Mouse (Mus musculus) spleen, embryonic (tissue): Measurements from ENCODE around the gene Meis3.

Source experiments
- CTCF ChIA-PET: fragments of 350-600 bp; sonication (Branson Sonifier 250); formaldehyde crosslinking; loops from one replicate; lab custom pipeline; 2022; lab: Charles Lee

Gene Meis3

DNA sequence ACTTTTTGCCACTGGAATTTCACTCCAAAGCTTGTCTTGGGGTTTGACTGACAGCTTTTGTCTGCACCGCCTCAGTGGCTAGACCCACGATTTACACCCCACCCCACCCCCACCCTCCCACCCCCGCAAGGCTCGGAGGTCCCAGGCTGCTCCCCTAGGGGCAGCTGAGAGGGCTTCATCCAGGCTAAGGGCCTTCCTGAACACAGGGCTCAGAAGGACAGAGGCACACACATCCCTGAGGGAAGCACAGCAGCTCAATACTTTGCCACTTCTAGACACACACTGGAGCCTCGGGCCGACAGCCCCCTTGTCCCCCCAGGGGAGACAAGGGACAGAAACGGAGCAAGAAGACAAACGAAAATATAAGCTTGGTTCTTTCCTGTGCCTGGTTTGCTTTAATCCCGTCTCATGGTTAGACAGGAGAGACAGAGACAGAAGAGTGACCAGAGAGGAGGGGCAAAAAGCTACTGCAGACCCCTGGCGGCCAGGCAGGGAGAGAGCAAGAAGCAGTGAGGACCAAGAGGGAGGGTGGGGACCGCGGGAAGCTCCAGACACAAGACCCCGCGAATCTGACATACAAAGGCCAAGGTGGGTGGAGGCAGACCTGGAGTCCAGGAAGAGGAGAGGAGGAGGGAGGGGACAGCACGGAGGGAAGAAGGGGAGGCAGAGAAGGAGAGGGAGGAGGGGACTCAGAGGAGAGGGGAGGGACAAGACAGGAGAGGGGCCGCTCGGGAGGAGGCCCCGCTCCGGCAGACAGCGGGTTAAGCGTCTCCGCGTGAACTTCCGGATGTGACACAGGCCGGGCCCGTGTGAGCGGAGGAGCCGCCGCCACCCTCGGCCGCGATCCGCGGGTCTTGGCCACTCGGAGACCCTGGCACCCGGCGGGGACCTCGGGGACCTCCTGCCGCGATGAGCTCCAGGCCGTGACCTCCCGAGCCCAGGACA lies at the start of gene Meis3:
Gene Meis3, plus strand, starts transcription at position 494 of the 945 bp plus-strand sequence.
- CTCF ChIA-PET: interaction anchor here (0.5 to 0.6 kb wide), 2 partner anchors 111 to 231 kb away, joined by 3 read pairs; no protein-coding TSS in a partner anchor

DNA sequence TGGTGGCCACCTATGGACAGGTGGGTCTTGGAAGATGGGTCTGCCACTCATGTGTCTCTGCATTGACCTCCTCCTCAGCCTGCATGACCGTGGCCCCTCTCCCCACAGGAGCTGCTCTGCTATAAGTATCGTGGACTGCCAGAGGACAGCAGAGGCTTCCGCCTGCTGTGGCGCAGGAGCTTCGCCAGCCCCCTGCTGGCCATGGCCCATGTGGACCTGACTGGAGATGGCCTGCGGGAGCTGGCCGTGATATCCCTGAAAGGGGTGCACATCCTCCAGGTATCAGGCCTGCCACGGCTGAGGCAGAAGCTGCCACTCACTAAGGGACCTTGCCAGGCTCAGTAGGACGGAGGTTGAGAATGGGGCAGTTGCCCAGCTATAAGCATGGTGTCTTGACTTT lies 49.1 kb upstream of the Meis3 start:
- CTCF ChIA-PET: no interaction called here

DNA sequence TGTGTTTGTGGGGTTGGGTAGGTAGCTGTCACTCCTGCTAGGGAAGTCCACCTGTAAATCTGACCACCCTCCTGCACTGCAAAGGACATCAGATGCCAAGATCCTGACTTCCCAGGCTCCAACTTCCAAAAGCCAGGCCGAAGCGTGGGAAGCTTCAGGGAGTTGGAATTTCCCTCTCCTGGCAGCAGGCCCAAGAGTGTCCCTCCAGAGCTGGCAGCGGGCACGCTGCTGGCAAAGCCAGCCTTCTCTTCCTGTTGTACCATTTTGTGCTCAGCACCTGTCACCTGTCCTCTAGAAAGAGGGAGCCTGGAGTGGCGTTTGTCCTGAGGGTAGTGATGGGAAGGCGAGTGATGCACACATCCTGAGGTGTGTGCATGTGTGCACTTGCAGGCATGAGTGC lies 46.5 kb upstream of the Meis3 start:
- CTCF ChIA-PET: no interaction called here

DNA sequence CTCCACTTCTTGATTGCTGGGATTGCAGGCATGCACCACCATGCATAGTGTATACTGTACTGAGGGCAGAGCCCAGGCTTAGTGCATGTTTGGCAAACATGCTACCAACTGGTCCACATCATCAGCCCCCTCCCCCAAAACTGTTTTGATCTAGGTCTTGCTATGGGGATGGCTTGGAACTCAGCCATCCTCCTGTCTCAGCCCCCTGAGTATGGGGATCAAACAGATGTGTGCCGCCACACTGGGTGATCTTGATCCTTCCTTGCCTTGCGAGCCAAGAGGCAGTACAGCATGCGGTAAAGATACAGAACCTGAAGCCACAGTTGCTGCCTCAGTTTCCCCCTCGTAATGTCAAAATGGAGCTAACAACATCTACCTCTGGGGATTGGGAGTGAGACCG lies 46.0 kb upstream of the Meis3 start:
- CTCF ChIA-PET: no interaction called here

DNA sequence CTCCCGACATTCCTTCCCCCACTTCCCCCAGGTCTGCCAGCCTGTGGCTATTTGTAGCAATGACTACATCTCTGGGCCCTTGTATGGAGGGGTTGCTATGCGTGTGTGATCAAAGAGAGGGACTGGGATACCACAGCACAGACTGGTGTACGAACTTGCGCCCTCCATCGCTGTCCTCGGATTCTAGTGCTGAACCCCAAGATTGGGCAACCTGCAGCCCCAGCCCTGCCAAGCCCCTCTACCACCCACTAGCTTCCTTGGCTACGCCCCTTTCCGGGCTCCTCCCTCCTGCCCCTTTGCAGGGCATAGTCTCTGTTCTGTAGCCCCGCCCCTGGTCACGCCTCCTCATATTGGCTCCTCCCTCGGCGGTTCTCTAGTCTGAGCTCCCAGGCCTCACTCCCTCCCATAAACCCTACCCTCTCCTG lies 45.5 kb upstream of the Meis3 start, which contains the start of gene Slc8a2:
Gene Slc8a2, plus strand, starts transcription at position 406 of the 425 bp plus-strand sequence.
- CTCF ChIA-PET: interaction anchor here (0.6 kb wide), 1 partner anchor 243 kb away, joined by 34 read pairs; no protein-coding TSS in a partner anchor

DNA sequence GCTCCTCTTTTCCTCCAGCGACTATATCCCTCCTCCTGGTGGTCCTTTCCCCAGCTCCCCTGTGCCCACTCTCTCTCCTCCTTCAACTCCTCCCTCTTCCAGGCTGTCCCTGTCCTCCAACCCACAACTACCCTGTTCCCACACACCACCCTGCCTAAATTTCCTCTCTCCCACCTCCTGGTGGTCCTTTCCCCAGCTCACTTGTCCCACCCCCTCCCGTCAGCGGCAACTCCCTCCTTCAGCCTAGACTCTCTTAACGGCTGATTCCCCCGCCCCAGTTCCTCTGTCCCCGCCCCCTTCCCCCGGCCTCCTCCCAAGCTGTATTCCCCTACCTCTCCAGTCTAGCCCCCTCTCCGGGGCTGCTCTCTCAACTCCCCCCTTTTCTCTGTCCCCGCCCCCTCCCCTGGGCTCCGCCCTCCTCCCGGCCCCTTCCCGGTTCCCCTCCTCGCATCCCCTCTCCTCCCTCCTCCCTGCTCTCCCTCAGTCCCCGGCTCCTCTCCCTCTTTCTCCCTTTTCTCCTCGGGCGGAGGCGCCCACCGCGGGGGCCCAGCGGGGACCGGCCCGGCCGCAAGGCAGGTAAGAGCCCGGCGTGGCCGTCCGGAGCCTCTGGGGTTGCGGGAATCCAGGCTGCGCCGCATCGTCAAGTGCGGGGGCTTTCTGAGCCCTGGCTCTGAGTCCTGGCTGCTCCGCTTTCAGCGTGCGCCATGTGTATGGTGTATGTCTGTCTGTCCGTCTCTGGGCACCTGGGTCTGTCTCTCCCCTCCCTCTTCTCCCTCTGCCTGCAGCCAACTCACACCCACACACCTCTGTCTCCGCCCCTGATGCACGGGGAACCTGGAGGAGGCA lies 44.8 kb upstream of the Meis3 start:
- CTCF ChIA-PET: interaction anchor here (0.6 to 0.7 kb wide), 3 partner anchors 31 to 242 kb away, joined by 3 to 34 read pairs (median 6); no protein-coding TSS in a partner anchor

DNA sequence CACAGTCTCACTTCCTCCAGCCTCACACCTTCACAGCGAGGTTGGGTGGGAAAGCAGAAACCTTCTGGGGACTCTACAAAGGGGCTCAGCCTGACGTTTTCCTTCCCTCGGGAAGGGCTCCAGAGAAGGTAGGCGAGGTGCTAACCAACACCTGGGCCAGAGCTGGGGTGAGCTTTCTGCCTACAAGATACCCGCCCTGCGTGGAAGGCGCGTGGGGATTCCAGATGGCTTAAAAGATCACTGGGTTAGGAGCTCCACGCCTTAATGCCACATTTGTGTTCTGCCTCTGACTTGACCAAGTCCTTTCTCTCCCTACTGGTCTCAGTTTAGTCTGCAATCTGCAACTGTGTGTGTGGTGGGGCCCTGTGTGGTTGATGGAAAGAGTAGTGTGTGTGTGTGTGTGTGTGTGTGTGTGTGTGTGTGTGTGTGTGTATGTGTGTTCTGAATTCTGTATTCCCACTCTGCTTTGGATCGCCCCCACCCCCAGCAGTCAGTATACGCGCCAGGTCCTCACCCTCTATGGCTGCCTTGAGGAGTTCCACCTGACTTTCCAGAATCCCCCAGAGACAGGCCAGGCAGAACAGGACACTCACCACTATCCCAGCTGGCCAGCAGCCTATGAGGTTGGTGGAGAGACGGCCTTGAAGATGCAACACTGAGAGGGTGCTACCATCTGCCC lies 43.8 kb upstream of the Meis3 start:
- CTCF ChIA-PET: no interaction called here

DNA sequence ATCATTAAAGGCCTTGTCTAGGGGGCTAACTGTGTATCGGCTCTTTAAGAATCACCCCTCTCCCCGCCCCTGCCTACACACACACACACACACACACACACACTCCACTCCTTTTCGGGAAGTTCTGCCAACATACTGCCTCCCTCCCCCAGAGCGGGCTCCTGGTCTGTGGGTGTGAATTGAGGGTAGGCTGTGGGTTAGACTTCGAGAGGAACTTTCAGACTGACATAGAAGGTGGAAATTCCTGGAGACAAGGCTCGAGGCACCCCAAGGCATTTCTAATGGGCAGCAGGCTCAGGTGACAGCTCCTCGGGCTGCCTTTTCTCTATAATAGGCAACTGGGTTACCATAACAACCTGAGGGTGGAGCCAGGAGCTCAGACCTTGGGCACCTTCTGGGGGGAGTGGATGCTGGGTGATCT lies 42.7 kb upstream of the Meis3 start:
- CTCF ChIA-PET: no interaction called here

DNA sequence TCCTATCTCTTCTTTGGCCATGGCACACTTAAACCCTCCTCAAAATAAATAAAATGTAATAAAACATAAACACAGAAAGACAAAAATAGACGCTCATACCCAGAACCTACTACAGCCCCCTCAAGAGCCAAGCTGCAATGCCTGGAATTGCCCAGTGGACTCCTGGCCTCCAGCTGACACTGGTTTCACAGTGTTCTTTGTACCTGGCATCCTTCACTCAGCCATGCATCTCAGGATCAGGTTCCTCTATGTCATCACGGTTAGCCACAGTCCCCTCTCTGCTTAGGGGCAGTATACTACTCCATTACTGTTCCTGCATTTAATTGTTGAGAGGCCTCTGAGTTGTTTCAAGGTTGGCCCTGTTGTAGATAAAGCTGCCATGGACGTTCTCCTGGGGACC lies 42.0 kb upstream of the Meis3 start:
- CTCF ChIA-PET: no interaction called here

DNA sequence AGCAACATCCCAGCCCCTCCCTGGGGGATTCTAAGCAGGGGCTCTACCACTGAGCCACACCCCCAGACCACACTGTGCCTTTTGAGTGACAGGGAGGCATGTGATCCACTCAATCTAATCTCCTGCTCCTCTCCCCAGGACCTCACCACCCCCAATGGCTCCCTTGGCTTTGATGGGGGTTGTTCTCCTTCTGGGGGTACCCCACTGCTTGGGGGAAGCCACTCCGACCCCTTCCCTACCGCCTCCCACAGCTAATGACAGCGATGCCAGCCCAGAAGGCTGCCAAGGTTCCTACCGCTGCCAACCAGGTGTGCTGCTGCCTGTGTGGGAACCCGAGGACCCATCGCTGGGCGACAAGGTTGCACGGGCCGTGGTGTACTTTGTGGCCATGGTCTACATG lies 41.2 kb upstream of the Meis3 start:
- CTCF ChIA-PET: no interaction called here

DNA sequence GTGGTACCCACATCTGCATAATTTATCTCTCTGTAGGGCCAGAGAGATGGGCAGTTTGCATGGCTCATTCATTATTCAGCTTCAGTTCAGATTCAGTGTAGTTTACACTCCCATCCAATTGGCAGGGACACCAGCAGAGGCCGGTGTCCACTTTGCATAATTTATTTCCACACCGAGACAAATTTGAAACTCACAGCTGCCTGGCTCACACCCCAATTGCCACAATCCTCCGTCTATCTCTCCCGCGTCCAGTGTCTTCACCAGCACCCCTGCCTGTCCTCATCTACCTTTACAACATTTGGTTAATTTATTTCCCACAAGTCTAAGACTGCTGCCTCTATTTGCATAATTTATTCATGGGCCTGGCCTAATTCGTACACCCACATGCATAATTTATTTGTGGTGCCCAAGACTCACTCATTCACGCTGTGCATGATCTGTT lies 39.9 kb upstream of the Meis3 start:
- CTCF ChIA-PET: no interaction called here

DNA sequence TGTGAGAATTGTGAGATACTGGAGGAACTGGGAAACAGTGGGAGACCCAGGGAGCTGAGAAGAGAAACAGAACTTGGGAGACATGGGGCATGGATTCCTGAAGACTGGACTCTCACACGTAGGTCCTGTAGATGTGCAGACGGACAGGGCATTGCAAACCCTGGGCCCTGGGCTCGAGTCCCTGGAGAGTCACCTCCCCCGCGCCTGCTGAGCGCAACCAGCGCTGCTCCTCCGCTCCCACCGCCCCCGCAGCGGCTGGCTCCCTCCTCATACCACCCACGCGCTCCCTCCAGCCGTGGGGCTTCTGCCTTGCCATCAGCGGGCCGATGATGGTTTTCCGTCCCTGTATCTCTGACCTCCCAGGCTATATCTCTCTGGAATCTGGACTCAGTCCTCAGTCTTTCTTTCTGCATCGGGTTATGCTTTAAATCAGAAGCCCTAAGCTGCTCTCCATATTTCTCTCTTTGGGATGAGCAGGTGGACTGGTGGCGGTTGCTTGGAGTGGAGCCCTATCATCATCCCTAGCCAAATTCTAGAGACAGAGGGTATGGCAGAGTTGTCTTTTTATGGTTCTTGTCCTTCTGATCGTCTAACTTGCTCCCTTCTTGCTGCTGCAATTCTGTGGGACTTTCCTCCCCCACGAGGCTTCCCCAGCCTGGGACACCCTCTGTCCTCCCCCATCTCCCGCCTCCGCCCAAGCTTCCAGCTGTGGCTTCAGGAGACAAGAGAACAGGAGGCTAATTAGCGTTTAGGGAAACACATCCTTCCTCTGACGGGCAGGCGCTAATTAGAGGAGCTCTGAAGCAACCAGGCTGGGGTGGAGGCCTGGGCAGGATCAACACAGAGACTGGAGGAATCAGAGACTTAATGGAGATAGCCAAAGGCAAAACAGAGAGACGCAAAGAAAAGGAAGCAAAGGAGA lies 28.1 kb upstream of the Meis3 start:
- CTCF ChIA-PET: no interaction called here

DNA sequence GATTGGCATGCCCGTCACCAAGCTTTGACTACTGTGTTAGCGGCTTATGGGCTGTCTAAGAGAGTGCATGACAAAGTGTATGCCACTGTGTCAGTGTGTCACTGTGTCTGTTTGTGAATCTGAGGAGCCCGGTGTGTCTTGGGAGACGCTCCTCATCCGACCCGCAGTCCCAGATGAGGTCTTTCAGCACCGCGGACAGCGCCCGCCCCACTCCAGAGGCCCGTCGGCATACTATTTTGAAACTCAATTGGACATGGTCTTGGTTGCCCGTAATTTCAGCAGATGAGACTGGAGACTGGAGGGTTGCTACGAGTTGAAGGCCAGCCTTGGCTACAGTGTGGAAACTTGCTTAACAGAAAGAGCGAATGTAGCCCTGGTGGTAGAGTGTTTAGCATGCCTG lies 27.2 kb upstream of the Meis3 start:
- CTCF ChIA-PET: no interaction called here

DNA sequence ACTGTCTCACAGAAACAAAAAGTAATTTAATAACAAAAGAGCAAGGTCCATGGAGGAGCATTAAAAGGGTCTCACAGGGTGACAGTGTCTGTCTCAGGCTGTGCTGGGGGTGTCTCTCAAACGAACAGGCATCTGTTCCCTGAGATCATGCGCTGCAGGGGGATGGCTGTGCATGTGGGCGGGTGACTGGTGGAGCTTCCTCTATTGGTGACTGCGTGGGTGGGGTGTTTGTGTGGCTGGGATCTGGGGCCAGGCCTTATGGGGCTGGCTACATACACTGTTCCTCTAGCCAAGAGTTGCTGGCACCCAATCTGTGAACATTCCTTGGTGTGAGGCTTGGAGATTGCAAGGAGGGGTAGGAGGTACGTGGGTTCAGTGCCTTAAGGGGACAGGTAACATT lies 25.6 kb upstream of the Meis3 start:
- CTCF ChIA-PET: no interaction called here

DNA sequence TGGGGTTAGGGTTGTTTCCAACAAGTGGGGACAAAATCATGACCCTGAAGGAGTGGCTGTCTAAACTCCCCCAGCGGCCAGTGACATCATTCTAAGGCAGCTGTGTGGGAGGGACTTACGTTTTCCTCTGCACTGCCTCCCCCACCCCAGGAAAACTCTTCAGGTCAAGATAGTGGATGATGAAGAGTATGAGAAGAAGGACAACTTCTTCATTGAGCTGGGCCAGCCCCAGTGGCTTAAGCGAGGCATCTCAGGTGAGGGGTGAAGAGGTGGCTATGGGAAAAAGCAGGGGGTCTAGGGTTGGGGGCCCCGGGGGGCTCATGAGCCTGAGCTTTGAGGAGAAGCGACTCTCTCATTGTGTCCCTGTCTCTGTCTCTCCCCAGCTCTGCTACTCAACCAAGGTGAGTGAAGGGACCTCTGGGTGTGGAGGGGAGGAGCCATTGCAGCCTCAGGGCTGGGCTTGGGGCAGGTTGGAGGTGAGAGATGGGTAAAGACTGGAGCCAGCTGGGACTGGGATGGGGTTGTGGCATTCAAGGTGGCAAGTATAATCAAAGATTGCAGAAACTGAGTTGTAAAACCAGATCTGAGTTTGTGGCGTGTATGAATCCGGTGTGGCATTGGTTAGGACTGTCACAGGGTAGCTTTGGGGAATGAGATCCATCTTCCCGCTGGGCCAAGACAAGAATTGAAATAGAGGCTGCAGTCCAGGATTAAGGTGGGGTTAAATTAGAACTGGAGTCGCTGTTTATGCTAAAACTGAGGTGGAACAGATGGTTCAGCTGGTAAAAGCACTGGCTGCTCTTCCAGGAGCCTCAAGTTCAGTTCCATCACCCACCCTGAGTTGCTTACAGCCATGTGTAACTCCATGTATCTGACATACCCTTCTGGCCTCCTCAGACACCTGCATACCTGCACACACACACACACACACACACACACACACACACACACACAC lies 24.4 kb upstream of the Meis3 start:
- CTCF ChIA-PET: no interaction called here

DNA sequence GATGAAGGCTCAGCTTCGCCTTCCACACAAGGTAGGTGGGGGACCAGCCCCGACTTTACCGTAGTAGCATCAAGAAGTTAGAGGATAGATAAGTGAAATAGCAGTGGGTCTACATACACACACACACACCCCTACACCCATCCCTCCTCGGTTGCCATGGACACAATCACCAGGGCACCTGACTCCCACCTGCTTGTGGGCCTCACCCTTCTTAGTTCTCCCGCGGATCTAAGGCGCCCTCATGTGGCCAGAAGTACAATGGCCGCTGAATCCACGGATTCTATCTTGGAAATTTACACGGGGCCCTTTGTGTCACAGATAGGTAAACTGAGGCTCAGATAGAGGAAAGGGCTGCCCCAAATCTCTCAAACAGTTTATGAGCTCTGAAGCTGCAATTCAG lies 21.4 kb upstream of the Meis3 start:
- CTCF ChIA-PET: interaction anchor here (0.6 kb wide), 1 partner anchor 76 kb away, joined by 4 read pairs; no protein-coding TSS in a partner anchor

DNA sequence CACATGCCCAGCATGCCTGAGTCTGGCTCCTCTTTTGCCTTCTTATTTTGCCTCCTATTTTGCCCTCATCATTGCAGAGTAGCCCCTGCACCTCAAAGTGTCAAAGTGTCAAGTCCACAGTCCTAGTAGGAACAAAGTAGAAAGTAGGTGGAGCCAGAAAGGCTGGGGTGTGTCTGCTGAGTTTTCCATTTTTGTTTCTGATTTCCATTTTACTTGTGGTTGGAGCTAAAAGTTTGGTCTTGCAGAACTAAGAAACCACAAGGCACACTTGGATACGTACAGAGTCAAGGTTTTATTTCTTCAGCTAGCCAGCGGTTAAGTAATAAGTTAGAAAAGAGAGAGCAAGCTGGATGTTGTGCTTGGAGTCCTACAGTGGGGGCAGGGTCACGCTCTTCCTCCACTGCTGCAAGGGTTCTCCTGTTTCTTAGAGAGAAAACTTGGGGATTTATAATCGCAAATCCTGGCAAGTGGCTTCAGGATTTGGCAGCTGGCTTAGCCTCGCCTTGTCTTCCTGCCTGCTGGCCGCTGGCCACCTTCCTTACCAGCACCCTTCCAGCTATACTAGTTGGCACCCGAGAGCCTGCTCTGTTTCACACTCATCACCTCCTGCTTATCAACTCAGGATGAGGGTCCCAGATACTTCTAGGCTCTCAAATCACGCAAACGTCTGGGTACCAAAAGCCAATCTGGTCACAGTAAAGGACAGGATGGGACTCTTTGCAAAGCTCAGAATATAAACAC lies 19.6 kb upstream of the Meis3 start:
- CTCF ChIA-PET: no interaction called here

DNA sequence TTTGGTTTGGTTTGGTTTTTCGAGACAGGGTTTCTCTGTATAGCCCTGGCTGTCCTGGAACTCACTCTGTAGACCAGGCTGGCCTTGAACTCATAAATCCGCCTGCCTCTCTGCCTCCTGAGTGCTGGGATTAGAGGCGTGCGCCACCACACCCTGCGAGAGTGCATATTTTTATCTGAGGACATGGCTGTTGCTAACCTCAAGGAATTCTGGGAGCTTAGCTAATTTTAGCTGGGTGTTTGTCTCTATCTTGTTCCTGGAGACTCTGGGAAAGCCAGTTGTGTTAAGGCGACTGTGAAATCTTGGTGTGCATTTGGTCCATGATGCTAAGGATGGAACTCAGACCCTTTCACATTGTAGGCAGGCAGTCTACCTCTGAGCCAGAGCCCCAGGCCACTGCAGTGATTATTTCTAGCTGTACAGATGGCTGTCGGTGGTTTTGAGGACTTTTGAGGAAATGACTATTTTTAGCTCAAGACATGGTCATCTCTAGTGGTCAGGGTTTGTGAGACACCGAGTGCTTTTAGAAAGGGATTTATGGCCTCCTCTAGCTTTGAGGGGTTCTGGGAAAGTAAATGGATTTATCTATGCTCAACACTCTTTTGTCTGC lies 18.7 kb upstream of the Meis3 start:
- CTCF ChIA-PET: no interaction called here
